Mouse (Mus musculus) stomach, postnatal 0 days (tissue): Measurements from ENCODE around the gene Izumo4.

ENCODE experiments used
- CTCF ChIP-seq: IDR thresholded peaks from 2 replicates; pipeline ENCODE4 v1.5.1; 2016; ENCODE audit warnings: antibody characterized with exemption, low read depth, mild to moderate bottlenecking, moderate library complexity
- EP300 ChIP-seq: optimal IDR thresholded peaks from 2 replicates; pipeline ENCODE3; 2016; ENCODE audit warnings: antibody characterized with exemption

DNA sequence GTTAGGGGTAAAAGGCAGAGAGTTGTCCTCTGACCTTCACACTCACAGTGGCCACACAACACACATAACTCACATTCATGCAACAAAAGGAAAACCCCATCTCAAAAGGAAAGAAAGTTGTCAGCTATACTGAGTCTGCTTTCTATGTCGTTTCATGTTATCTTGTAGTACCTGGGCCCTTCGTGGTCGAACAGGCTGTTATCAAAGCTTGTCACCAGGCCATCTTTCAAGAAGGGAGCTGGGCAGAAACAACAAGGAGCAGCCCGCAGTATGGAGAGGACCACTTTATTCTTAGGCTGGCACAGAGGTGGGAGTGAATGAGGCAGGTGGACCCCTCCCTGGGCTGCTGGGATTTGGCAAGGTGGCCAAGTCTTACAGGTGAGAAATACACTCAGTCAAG, 17.0 kb upstream of the Izumo4 start:
- TF ChIP-seq CTCF (no peak), EP300 (no peak)
